Mouse (Mus musculus) cerebellum, postnatal 36 days (tissue): ENCODE data around the gene Rpe65.

ENCODE experiments used
- DNase-seq, 2 experiments: peaks; one replicate each; pipeline ENCODE4 v3.0.0; 2021 to 2022; ENCODE audit warnings: mixed read lengths in 2 of 2

Gene Rpe65

GRCm38 (mm10) chr3:159598875-159599274 is at the start of gene Rpe65:
Gene Rpe65 (plus strand): TSS chr3:159599175.
- DNase-seq = no peak

GRCm38 (mm10) chr3:159550224-159550623 is 48.8 kb upstream of the Rpe65 start:
- DNase-seq = no peak

GRCm38 (mm10) chr3:159614977-159615376 is 16.0 kb downstream of the Rpe65 start:
- DNase-seq = no peak

GRCm38 (mm10) chr3:159621026-159621425 is 22.1 kb downstream of the Rpe65 start:
- no peak for DNase-seq

GRCm38 (mm10) chr3:159624010-159624409 is 25.0 kb downstream of the Rpe65 start:
- no peak for DNase-seq

- no peak for DNase-seq
Measured at GRCm38 (mm10) chr3:159660741-159661140, 61.8 kb downstream of the Rpe65 start.

- DNase-seq = no peak
Measured at GRCm38 (mm10) chr3:159663333-159663732, 64.4 kb downstream of the Rpe65 start.
